ENCODE assay signal across 8 mouse cellular contexts in the genomic region with DNA sequence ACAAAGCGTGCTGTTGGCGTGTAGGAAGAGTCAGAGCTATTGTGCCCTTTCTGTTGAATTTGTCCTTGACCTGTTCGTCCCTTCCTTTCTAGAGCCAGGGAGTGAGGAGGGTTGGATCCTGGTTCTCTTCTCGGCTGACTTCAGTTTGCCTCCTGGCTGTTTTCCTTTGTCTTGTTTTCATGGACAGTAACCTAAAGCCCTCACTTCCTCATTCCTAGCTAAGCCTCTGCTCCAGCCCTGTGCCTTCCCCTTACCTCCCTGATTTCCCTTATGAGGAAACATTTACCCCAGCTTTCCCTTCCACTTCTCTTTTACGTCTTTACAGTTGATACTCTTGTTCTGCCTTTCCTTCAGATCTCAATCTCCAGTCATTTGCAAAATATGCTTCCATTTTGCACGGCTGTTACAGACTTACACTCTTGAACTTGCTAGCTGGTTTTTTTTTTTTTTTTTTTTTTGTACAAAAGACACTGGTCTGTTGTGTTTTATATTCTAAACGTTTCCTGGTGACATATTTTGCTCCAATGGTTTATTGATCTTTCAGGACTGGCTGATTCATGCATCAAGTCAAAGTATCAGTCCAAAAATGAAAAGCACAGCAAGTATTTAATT. TPM values are rescaled to one million over a fixed set of nuclear protein-coding genes. Genes with fewer than 3 reads are reported as not detected.
A peak's percentile ranks its signal among the peaks of the same experiment; 100 is the strongest.
DNase-seq lines count a peak whose midpoint lies in the region; ATAC-seq and TF ChIP-seq lines count a peak whose summit lies in the region.

No protein-coding gene starts in this region.

- peaks cover 6 to 21% of the 10 kb centered on the region in 2 experiments for H3K4me1 ChIP-seq in CH12.LX (ENCODE audit: control insufficient read depth in 1 of 2, insufficient read depth in 2 of 2)
- H3K4me1 ChIP-seq in embryonic facial prominence, embryonic 14.5 days (ENCODE audit: control insufficient read depth, insufficient read depth, low read length) = 0 out of 2 replicates have a peak, but pooled peaks cover 4% of the 10 kb centered on the region
- peaks cover 74 to 75% of the 10 kb centered on the region in 2 experiments for H3K4me1 ChIP-seq in liver, embryonic 14.5 days (replicated peaks; ENCODE audit: control insufficient read depth in 2 of 2, insufficient read depth in 2 of 2, low read length in 1 of 2)

- no peak for TF ChIP-seq RAD21 in CH12.LX (IDR thresholded peaks at IDR 0.05; ENCODE audit: low read depth, low read length)

- TF ChIP-seq POLR2A in CH12.LX (IDR thresholded peaks at IDR 0.05; ENCODE audit: low read depth, low read length) = no peak

- no peak overlapping the region for H3K27ac ChIP-seq in CH12.LX (ENCODE audit: insufficient read depth, low read depth)
- H3K27ac ChIP-seq in embryonic facial prominence, embryonic 14.5 days (replicated peaks; ENCODE audit: low read depth, low read length) = peak overlapping the region; percentile 66
- peak overlapping the region; percentile 98 for H3K27ac ChIP-seq in liver, embryonic 14.5 days

- peak; percentile 7 for DNase-seq in heart, adult 8-10 months (ENCODE audit: low spot score)
- no peak for DNase-seq in heart, postnatal 4 days
- no peak for DNase-seq in CH12.LX (ENCODE audit: extremely low read depth)
- peak; percentile 58 for DNase-seq in embryonic facial prominence, embryonic 14.5 days (ENCODE audit: low spot score)
- DNase-seq in liver, embryonic 14.5 days (ENCODE audit: low read depth in 3 of 3, low spot score in 3 of 3) = no peak
- no peak for DNase-seq in urinary bladder, adult 2 months (ENCODE audit: low spot score)
- DNase-seq in layer of hippocampus, postnatal 14 days (ENCODE audit: low spot score in 2 of 2) = no peak

- no peaks in the 10 kb centered on the region for H3K9me3 ChIP-seq in CH12.LX (replicated peaks; ENCODE audit: low read length)
- no peaks in the 10 kb centered on the region for H3K9me3 ChIP-seq in embryonic facial prominence, embryonic 14.5 days (ENCODE audit: control insufficient read depth, low read length)
- no peaks in the 10 kb centered on the region for H3K9me3 ChIP-seq in liver, embryonic 14.5 days (ENCODE audit: control insufficient read depth, low read length)

- H3K36me3 ChIP-seq in CH12.LX (replicated peaks in 1 of 2; ENCODE audit: control insufficient read depth in 1 of 2, insufficient read depth in 1 of 2, low read length in 1 of 2) = no peaks in the 10 kb centered on the region
- no peaks in the 10 kb centered on the region for H3K36me3 ChIP-seq in embryonic facial prominence, embryonic 14.5 days (ENCODE audit: control insufficient read depth, insufficient read depth, low read length)
- peaks cover 51% of the 10 kb centered on the region for H3K36me3 ChIP-seq in liver, embryonic 14.5 days (replicated peaks; ENCODE audit: control insufficient read depth, insufficient read depth, low read depth)

- 18% methylated on average over 7 of the region's 7 CpGs for WGBS in embryonic facial prominence, embryonic 14.5 days
- WGBS in liver, embryonic 14.5 days (ENCODE audit: insufficient replicate concordance) = 16% methylated on average over 7 of the region's 7 CpGs

- dilution Hi-C loops in CH12.LX (cut with MboI; ENCODE audit: extremely low pct_ligation_motif_present, extremely low pct_unique_long_range_greater_than_20kb, low sequenced_read_pairs) = no loop called here

- in situ Hi-C loops in CH12.LX (cut with MboI; ENCODE audit: low pct_ligation_motif_present, low pct_unique_long_range_greater_than_20kb, low sequenced_read_pairs) = no loop called here

- peaks cover 3% of the 10 kb centered on the region for H3K27me3 ChIP-seq in CH12.LX (replicated peaks)
- no peaks in the 10 kb centered on the region for H3K27me3 ChIP-seq in embryonic facial prominence, embryonic 14.5 days (replicated peaks; ENCODE audit: control insufficient read depth, insufficient read depth, low read length)
- H3K27me3 ChIP-seq in liver, embryonic 14.5 days (ENCODE audit: control insufficient read depth, insufficient read depth, low read length) = no peaks in the 10 kb centered on the region

- no peak overlapping the region for H3K4me3 ChIP-seq in CH12.LX (replicated peaks in 1 of 3; ENCODE audit: low read depth in 2 of 3, low read length in 2 of 3, poor library complexity in 1 of 3)
- no peak overlapping the region for H3K4me3 ChIP-seq in embryonic facial prominence, embryonic 14.5 days (ENCODE audit: low read depth, low read length)
- peak overlapping the region; percentile 51 to 60 for H3K4me3 ChIP-seq in liver, embryonic 14.5 days (ENCODE audit: insufficient read depth in 1 of 2, low read depth in 2 of 2, low read length in 2 of 2)

- no peak for TF ChIP-seq EP300 in CH12.LX (IDR thresholded peaks at IDR 0.05; ENCODE audit: low read length)
- 0 out of 2 replicates have a peak, but pooled peaks have one; percentile 17 for TF ChIP-seq EP300 in liver, embryonic 14.5 days (IDR thresholded peaks at IDR 0.05; ENCODE audit: low read depth)

- ATAC-seq in embryonic facial prominence, embryonic 14.5 days (ENCODE audit: low read depth) = peak; percentile 68
- no peak for ATAC-seq in liver, embryonic 14.5 days (ENCODE audit: insufficient read depth)
- no peak for ATAC-seq in activated CD4-positive, CD25-positive, alpha-beta regulatory T cell, adult 4 months

- TF ChIP-seq CTCF in CH12.LX (conservative IDR thresholded peaks at IDR 0.05 in 1 of 2, IDR thresholded peaks at IDR 0.05 in 1 of 2; ENCODE audit: low read depth in 2 of 2, low read length in 2 of 2) = no peak
- no peak for TF ChIP-seq CTCF in liver, embryonic 14.5 days (IDR thresholded peaks at IDR 0.05; ENCODE audit: low read depth)

- H3K4me2 ChIP-seq in CH12.LX (ENCODE audit: insufficient read depth, low read depth, poor library complexity, severe bottlenecking) = no peak overlapping the region
- peak overlapping the region; percentile 14; the same call in 1 of the 2 replicates for H3K4me2 ChIP-seq in embryonic facial prominence, embryonic 14.5 days (ENCODE audit: low read depth, low read length)
- peak overlapping the region; percentile 80 for H3K4me2 ChIP-seq in liver, embryonic 14.5 days (ENCODE audit: low read depth)

- no peaks in the 10 kb centered on the region for H3K79me2 ChIP-seq in CH12.LX (replicated peaks; ENCODE audit: control insufficient read depth, extremely low read depth, insufficient read depth, poor library complexity, severe bottlenecking)

- H3K9ac ChIP-seq in CH12.LX (ENCODE audit: insufficient read depth, low read depth) = no peak overlapping the region
- no peak overlapping the region for H3K9ac ChIP-seq in embryonic facial prominence, embryonic 14.5 days (ENCODE audit: low read depth, low read length)
- peak overlapping the region; percentile 86 for H3K9ac ChIP-seq in liver, embryonic 14.5 days (replicated peaks)

TF ChIP-seq in CH12.LX, 34 proteins besides CTCF, POLR2A, EP300 and RAD21:
- TF ChIP-seq KAT2A (IDR thresholded peaks at IDR 0.05; ENCODE audit: insufficient replicate concordance, low read length) = no peak
- TF ChIP-seq ZC3H11A (IDR thresholded peaks at IDR 0.05; ENCODE audit: low read depth, low read length) = no peak
- no peak for TF ChIP-seq SMC3 (IDR thresholded peaks at IDR 0.05; ENCODE audit: low read depth, low read length)
- no peak for TF ChIP-seq E2F4 (IDR thresholded peaks at IDR 0.05; ENCODE audit: insufficient replicate concordance, low read depth, low read length)
- TF ChIP-seq JUND (conservative IDR thresholded peaks at IDR 0.05; ENCODE audit: low read depth, low read length) = no peak
- TF ChIP-seq ZNF384 (IDR thresholded peaks at IDR 0.05; ENCODE audit: low read depth, low read length) = peak; percentile 35; the same call in 1 of the 2 replicates
- no peak for TF ChIP-seq ETS1 (conservative IDR thresholded peaks at IDR 0.05; ENCODE audit: low read depth, low read length)

RNA-seq across cellular contexts. Expression of gene Prkar2b, which starts 50.5 kb away (rescaled TPM):
- 1 to 10 TPM; 3.0 to 3.8 (median 3.4) TPM for total RNA-seq in heart, adult 8-10 months (2022)
- 1 to 10 TPM; 6.5 to 7.7 TPM for total RNA-seq in heart, postnatal 4 days (2021)
- total RNA-seq in CH12.LX (2012; rRNA removed) (2.4 and 2.5 TPM in 2 replicates), CH12.LX (2014; rRNA removed) (6.1 and 6.3 TPM in 2 replicates)
- polyA plus RNA-seq in CH12.LX (2012; ENCODE audit: insufficient read length, low read depth) = 2.9 and 4.9 TPM in 2 replicates
- polyA plus RNA-seq in embryonic facial prominence, embryonic 14.5 days (2014; fragmentation: Nextera tagmentation; extraction: Ambion mirVana) = 35.8 and 41.0 TPM in 2 replicates
- polyA plus RNA-seq in liver, embryonic 14.5 days (2012; rRNA removed) = 26.3 and 41.3 TPM in 2 replicates
- 89.6 and 101 TPM in 2 replicates for polyA plus RNA-seq in liver, embryonic 14.5 days (2014; fragmentation: Nextera tagmentation; extraction: Ambion mirVana)
- 1 to 10 TPM in 1 of 2 experiments, under 1 TPM in 1; 0.68 to 1.2 TPM for polyA plus RNA-seq in activated CD4-positive, CD25-positive, alpha-beta regulatory T cell, adult 4 months (2017; shearing (Covaris generic))
- 8.6 and 10.0 TPM in 2 replicates for polyA plus RNA-seq in urinary bladder, adult 2 months (2012; rRNA removed)
- 10 to 100 TPM; 43.9 to 46.2 TPM for total RNA-seq in layer of hippocampus, postnatal 14 days (2021)

Comparison
In these comparisons a context has a peak if more than half of its experiments do, and no peak if none do; other contexts are left out.
1. DNase-seq: peak in heart, adult 8-10 months (single experiment) and embryonic facial prominence, embryonic 14.5 days (single experiment); none in heart, postnatal 4 days (single experiment), CH12.LX (single experiment), liver, embryonic 14.5 days (0 of 3), urinary bladder, adult 2 months (single experiment) and layer of hippocampus, postnatal 14 days (0 of 2).
2. H3K4me3 ChIP-seq: peak in liver, embryonic 14.5 days (2 of 2); none in CH12.LX (0 of 3) and embryonic facial prominence, embryonic 14.5 days (single experiment).